Mouse (Mus musculus) 3134 (cell line): ENCODE measurements around the gene Ddx47.

Experiments used
- DNase-seq: peaks from one replicate; pipeline ENCODE4 v3.0.0-alpha.2; 2011; ENCODE audit warnings: low spot score; ENCODE audit not compliant: insufficient read length; ENCODE audit errors: extremely low read depth

Ddx47 gene

DNA sequence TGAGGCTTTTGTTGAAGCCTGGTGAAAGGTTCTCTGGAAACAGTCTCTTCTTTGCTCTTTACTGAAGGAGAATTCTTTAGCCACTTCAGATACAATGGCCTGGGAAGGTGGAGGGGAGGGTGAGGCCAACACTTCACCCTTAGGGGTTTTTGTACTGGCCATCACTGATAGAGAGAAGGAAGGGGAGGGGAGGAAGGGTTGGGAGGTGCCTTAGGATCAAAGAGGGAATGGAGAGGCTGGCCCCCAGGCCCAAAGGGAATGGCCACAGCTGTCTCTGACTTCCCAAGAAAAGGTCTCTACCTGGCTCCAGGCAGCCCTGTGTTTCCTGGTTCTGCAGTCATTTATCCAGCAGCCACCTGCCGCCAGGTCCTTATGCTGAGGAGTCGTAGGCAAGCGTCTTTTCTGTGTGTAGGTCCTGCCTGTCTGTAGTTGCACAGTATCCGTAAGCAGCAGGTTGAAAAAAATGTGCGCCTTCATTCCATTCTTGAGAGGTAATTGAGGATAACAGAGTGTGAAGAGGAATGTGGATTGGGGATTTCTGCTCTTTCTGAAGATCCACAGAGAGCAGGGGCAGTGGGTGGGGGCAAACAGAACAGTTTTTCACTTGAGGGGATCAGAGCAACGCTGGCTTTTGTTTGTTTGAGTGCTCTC, 55.5 kb downstream of the Ddx47 start:
- DNase-seq: no peak

- no peak for DNase-seq
Measured at GRCm38 (mm10) chr6:135068221-135068620, 56.8 kb downstream of the Ddx47 start.

DNA sequence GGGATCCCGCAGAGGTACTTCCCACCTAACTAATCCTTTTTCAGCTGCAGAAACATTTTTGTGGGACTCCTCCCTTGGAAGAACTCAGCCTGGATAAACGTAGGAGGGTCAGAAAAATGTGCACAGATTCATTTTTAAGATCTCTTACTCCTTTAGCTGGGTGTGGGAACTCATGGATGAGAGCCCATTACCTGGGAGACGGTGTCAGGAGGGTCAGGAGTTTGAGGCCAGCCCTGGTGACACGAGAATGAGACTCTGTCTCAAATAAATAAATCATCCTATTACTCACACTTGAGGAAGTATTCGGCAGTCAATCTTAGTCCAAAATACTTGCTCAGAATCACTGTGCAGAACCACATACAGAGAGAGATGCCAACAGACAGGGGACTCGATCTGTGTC, 58.4 kb downstream of the Ddx47 start:
- peak; percentile 60 for DNase-seq

DNA sequence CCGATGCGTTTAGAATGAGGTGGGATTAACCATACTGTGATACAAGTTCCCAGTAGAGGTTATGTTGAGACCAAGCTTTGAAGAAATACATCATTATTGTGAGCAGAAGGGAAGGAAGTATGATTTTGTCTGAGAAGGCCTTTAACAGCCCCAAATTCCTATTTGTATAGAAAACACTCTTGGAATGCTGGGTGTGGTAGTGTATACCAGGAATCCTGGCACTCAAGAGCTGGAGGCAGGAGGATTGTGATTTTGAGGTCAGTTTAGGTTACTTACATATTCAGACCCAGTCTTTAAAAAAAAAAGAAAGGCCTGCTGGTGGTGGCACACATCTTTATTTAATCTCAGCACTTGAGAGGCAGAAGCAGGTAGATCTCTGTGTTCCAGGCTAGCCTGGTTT, 58.9 kb downstream of the Ddx47 start:
- DNase-seq: peak; percentile 46
